ENCODE assay signal across 8 mouse cellular contexts in genomic region chr1:97768906-97769293, GRCm38 (mm10). TPM values are rescaled to one million over a fixed set of nuclear protein-coding genes. Genes with fewer than 3 reads are reported as not detected.
DNase-seq lines count a peak whose midpoint lies in the region; ATAC-seq and TF ChIP-seq lines count a peak whose summit lies in the region.

No protein-coding gene starts in this region.

- H3K36me3 ChIP-seq in heart, adult 2 months (ENCODE audit: control insufficient read depth, insufficient read depth, low read length), result no peaks in the 10 kb centered on the region; the same call in none of the 2 replicates
- H3K36me3 ChIP-seq in forebrain, embryonic 15.5 days, result no peaks in the 10 kb centered on the region
- H3K36me3 ChIP-seq in liver, embryonic 16.5 days (ENCODE audit: control insufficient read depth, insufficient read depth), result no peaks in the 10 kb centered on the region

- intact Hi-C loops in heart, adult 2 months (cut with DNase I), result loop anchor here (5.0 kb wide), 1 partner anchor 107 kb away; the partner anchor contains the start of gene D1Ertd622e

- H3K27me3 ChIP-seq in heart, adult 2 months (ENCODE audit: control insufficient read depth, insufficient read depth, low read length), result no peaks in the 10 kb centered on the region
- no peaks in the 10 kb centered on the region for H3K27me3 ChIP-seq in forebrain, embryonic 15.5 days
- no peaks in the 10 kb centered on the region for H3K27me3 ChIP-seq in liver, embryonic 16.5 days (ENCODE audit: control insufficient read depth, insufficient read depth, low read depth, low read length)

- H3K9ac ChIP-seq in heart, adult 2 months (ENCODE audit: low read depth, low read length), result peak overlapping the region; percentile 78
- H3K9ac ChIP-seq in forebrain, embryonic 15.5 days (replicated peaks), result peak overlapping the region; percentile 76
- peak overlapping the region; percentile 85 for H3K9ac ChIP-seq in liver, embryonic 16.5 days (ENCODE audit: low read depth, low read length)

- DNase-seq in heart, adult 2 months, result no peak
- DNase-seq in heart, adult 8-10 months (ENCODE audit: low spot score), result no peak
- peak; percentile 67 for DNase-seq in CD4-positive helper T cell, adult 2 months (ENCODE audit: low read depth, low spot score)
- DNase-seq in adrenal gland, adult 2 months, result no peak
- no peak for DNase-seq in embryo, embryonic 9.5 days (ENCODE audit: extremely low spot score)
- DNase-seq in right cerebral cortex, adult 18-20 months, result no peak

- no peak for ATAC-seq in forebrain, embryonic 15.5 days (replicated peaks)
- ATAC-seq in liver, embryonic 16.5 days (ENCODE audit: low read depth), result no peak

- TF ChIP-seq CTCF in heart, adult 2 months (IDR thresholded peaks at IDR 0.05), result no peak

- H3K4me3 ChIP-seq in heart, adult 2 months, result peak overlapping the region; percentile 79
- peak overlapping the region; percentile 70 for H3K4me3 ChIP-seq in forebrain, embryonic 15.5 days
- peak overlapping the region; percentile 91 for H3K4me3 ChIP-seq in liver, embryonic 16.5 days (ENCODE audit: low read depth, low read length)

- no peak for TF ChIP-seq POLR2A in heart, adult 2 months (IDR thresholded peaks at IDR 0.05; ENCODE audit: insufficient read depth, low read depth, low read length)

- H3K9me3 ChIP-seq in forebrain, embryonic 15.5 days, result no peaks in the 10 kb centered on the region
- H3K9me3 ChIP-seq in liver, embryonic 16.5 days (replicated peaks; ENCODE audit: control insufficient read depth, low read length), result no peaks in the 10 kb centered on the region

- H3K27ac ChIP-seq in heart, adult 2 months, result peak overlapping the region; percentile 94
- peak overlapping the region; percentile 88 for H3K27ac ChIP-seq in forebrain, embryonic 15.5 days (replicated peaks)
- peak overlapping the region; percentile 90 for H3K27ac ChIP-seq in liver, embryonic 16.5 days (ENCODE audit: low read length)

- 3% methylated on average over 7 of the region's 7 CpGs for WGBS in heart, adult 2 months
- 11% methylated on average over 7 of the region's 7 CpGs for WGBS in forebrain, embryonic 15.5 days
- 6% methylated on average over 7 of the region's 7 CpGs for WGBS in liver, embryonic 16.5 days (ENCODE audit: insufficient replicate concordance)

- H3K4me2 ChIP-seq in forebrain, embryonic 15.5 days (replicated peaks), result peak overlapping the region; percentile 64
- peak overlapping the region; percentile 94 for H3K4me2 ChIP-seq in liver, embryonic 16.5 days (ENCODE audit: low read depth, low read length)

- TF ChIP-seq EP300 in heart, adult 2 months (IDR thresholded peaks at IDR 0.05; ENCODE audit: insufficient read depth, low read depth, low read length), result no peak

- no peaks in the 10 kb centered on the region; the same call in 1 of the 2 replicates for H3K79me2 ChIP-seq in heart, adult 2 months (replicated peaks; ENCODE audit: control insufficient read depth, insufficient read depth, low read length)

- H3K4me1 ChIP-seq in heart, adult 2 months (ENCODE audit: control insufficient read depth, insufficient read depth, low read length), result no peaks in the 10 kb centered on the region; the same call in 1 of the 2 replicates
- peaks cover 39% of the 10 kb centered on the region for H3K4me1 ChIP-seq in forebrain, embryonic 15.5 days
- H3K4me1 ChIP-seq in liver, embryonic 16.5 days (ENCODE audit: control insufficient read depth, low read depth, low read length), result peaks cover 18% of the 10 kb centered on the region

RNA-seq across cellular contexts. Expression of gene Gin1, which starts 1.1 kb away (rescaled TPM):
- 1 to 10 TPM; 6.1 to 9.9 TPM for total RNA-seq in heart, adult 2 months (2021)
- polyA plus RNA-seq in heart, adult 2 months (2012; rRNA removed), result 2.7 and 6.1 TPM in 2 replicates
- total RNA-seq in heart, adult 8-10 months (2022), result 1 to 10 TPM; 6.7 to 10.0 (median 7.6) TPM
- 20.1 and 20.7 TPM in 2 replicates for polyA plus RNA-seq in forebrain, embryonic 15.5 days (2015; fragmentation: Nextera tagmentation; extraction: Ambion mirVana)
- 10.1 and 11.2 TPM in 2 replicates for polyA plus RNA-seq in liver, embryonic 16.5 days (2015; fragmentation: Nextera tagmentation; extraction: Ambion mirVana)
- total RNA-seq in adrenal gland, adult 2 months (2021), result 10 to 100 TPM in 1 of 2 experiments, 1 to 10 TPM in 1; 10.0 to 11.3 TPM
- polyA plus RNA-seq in adrenal gland, adult 2 months (2012; rRNA removed), result 0.38 and 0.87 TPM in 2 replicates

RNA-seq across cellular contexts. Expression of gene Ppip5k2, which starts 1.3 kb away (rescaled TPM):
- 10 to 100 TPM; 69.8 to 84.1 TPM for total RNA-seq in heart, adult 2 months (2021)
- 26.9 and 41.7 TPM in 2 replicates for polyA plus RNA-seq in heart, adult 2 months (2012; rRNA removed)
- 10 to 100 TPM; 61.7 to 95.3 (median 79.2) TPM for total RNA-seq in heart, adult 8-10 months (2022)
- 47.4 and 48.5 TPM in 2 replicates for polyA plus RNA-seq in forebrain, embryonic 15.5 days (2015; fragmentation: Nextera tagmentation; extraction: Ambion mirVana)
- polyA plus RNA-seq in liver, embryonic 16.5 days (2015; fragmentation: Nextera tagmentation; extraction: Ambion mirVana), result 11.1 and 11.4 TPM in 2 replicates
- 10 to 100 TPM; 11.3 to 11.4 TPM for total RNA-seq in adrenal gland, adult 2 months (2021)
- 0.65 and 1.1 TPM in 2 replicates for polyA plus RNA-seq in adrenal gland, adult 2 months (2012; rRNA removed)
